Mouse (Mus musculus) limb, embryonic 11.5 days (tissue): ENCODE results near the gene Map2k6. TPM values are rescaled to one million over a fixed set of nuclear protein-coding genes. Genes with fewer than 3 reads are reported as not detected.

Experiments used
- ATAC-seq: fragments of 200-750 bp; cut with Nextera tagmentation; 2 replicates; pipeline ENCODE4 v1.8.0; 2017; ENCODE audit warnings: low read depth; ENCODE audit not compliant: insufficient number of reproducible peaks, low FRiP score, low TSS enrichment
- DNase-seq: peaks from one replicate; pipeline ENCODE4 v3.0.0-alpha.2; 2015; ENCODE audit warnings: low spot score
- H3K27ac ChIP-seq: fragments of 300-500 bp; sonication (generic); replicated peaks from 2 replicates; pipeline ENCODE4 v1.5.1; 2014; ENCODE audit warnings: low read depth, mild to moderate bottlenecking, low read length
- H3K27me3 ChIP-seq: fragments of 300-500 bp; sonication (generic); 2 replicates; pipeline ENCODE4 v1.6.1; 2014; ENCODE audit warnings: mild to moderate bottlenecking, low read length, mixed read lengths; ENCODE audit not compliant: control insufficient read depth, insufficient read depth
- H3K36me3 ChIP-seq: fragments of 300-500 bp; sonication (generic); 2 replicates; pipeline ENCODE4 v1.6.1; 2014; ENCODE audit warnings: mild to moderate bottlenecking, low read length, moderate library complexity, mixed read lengths; ENCODE audit not compliant: control insufficient read depth, insufficient read depth
- H3K4me1 ChIP-seq: fragments of 300-500 bp; sonication (generic); 2 replicates; pipeline ENCODE4 v1.6.1; 2014; ENCODE audit warnings: low read length, mixed read lengths; ENCODE audit not compliant: control insufficient read depth, insufficient read depth
- H3K4me2 ChIP-seq: fragments of 300-500 bp; sonication (generic); 2 replicates; pipeline ENCODE4 v1.6.1; 2014; ENCODE audit warnings: low read depth, mild to moderate bottlenecking, moderate library complexity; ENCODE audit not compliant: severe bottlenecking
- H3K4me3 ChIP-seq: fragments of 300-500 bp; sonication (generic); 2 replicates; pipeline ENCODE4 v1.5.1; 2014; ENCODE audit warnings: low read depth, low read length
- H3K9ac ChIP-seq: fragments of 300-500 bp; sonication (generic); 2 replicates; pipeline ENCODE4 v1.6.1; 2014; ENCODE audit warnings: mild to moderate bottlenecking, low read length
- H3K9me3 ChIP-seq: fragments of 300-500 bp; sonication (generic); 2 replicates; pipeline ENCODE4 v1.6.1; 2016; ENCODE audit warnings: low read length; ENCODE audit not compliant: control insufficient read depth
- WGBS: fragments of 180-500 bp; shearing (Covaris S2); extraction: QIAGEN DNeasy Blood & Tissue Kit; methylation state at CpG from one replicate; pipeline ENCODE4 v1.1.7; 2014; 5-methylcytosine and 5-hydroxymethylcytosine counted together
- polyA plus RNA-seq: library from polyadenylated mRNA; unstranded; fragments of >200 nt; fragmentation: Nextera tagmentation; extraction: Ambion mirVana; gene quantifications from 2 replicates; pipeline ENCODE4 v1.2.1, GENCODE M21; 2014

Gene Map2k6
- polyA plus RNA-seq, 1 experiment from 2014 or later: 58.7 TPM

DNA sequence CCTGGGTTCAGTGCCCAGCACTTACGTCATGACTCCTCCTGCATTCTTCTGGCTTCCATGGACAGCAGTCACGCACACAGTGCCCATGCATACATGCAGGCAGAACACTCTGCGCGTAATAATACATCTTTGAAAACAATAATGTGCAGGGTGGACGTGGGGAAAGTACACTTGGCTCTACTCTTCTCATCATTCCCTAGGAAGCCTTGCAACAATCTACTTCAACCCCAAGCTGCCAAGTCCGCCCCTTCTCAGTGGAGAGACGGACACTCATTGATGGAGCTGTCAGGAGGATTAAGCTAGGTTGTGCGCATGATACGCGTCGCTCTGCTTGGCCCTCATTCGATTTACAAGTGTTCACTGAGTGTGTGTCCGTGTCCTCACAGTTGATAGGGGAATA lies 12.7 kb downstream of the Map2k6 start:
- Histone ChIP-seq H3K9me3 (no peaks in the 10 kb centered on the region), H3K27ac (no peak overlapping the region), H3K4me1 (no peaks in the 10 kb centered on the region), H3K9ac (no peak overlapping the region), H3K4me2 (no peak overlapping the region), H3K4me3 (no peak overlapping the region), H3K27me3 (no peaks in the 10 kb centered on the region), H3K36me3 (no peaks in the 10 kb centered on the region)
- WGBS: 95% methylated on average over 13 of the region's 13 CpGs
- ATAC-seq (no peak), DNase-seq (no peak)

DNA sequence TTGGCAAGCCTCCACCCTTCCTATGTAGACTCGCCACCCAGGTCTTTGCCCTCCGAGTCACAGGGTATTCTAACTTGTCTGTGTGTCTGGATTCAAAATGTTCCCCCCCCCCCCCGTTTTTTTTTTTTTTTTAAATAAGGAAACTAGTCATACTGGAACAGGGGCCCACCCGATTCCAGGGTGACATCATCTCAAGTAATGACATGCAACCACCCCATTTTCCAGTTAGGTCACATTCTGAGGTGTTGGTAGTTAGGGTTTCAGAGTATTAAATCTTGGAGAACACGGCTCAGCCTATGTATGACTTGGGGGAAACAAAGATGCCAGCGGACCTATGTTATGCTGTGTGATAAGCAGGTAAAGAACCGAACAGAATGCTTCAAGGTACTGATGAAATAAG lies 15.3 kb downstream of the Map2k6 start:
- WGBS: 87% methylated on average over 7 of the region's 7 CpGs
- Histone ChIP-seq H3K27ac (no peak overlapping the region), H3K4me2 (no peak overlapping the region), H3K4me3 (no peak overlapping the region), H3K9me3 (no peaks in the 10 kb centered on the region), H3K9ac (no peak overlapping the region), H3K36me3 (no peaks in the 10 kb centered on the region), H3K4me1 (no peaks in the 10 kb centered on the region), H3K27me3 (no peaks in the 10 kb centered on the region)
- DNase-seq: no peak
- no peak for ATAC-seq

DNA sequence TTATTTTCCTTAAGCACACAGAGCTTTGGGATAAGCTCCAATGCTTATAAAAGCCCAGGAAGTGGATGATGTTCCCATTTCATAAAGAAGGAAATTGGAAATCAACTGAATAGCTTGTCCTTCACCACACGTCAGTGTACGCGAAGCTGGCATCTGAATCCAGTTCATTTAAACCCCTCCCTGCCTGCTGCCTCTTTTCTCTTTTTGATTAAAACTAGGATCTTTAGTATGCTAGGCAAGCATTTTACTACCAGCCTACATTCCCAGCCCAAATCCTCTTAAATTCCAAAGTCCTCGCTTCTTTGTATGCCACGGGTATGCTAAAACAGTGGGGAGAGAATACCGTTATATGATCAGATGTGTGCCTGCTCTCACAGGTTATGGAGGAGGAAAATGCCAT lies 17.8 kb downstream of the Map2k6 start:
- Histone ChIP-seq H3K4me2 (no peak overlapping the region), H3K9me3 (no peaks in the 10 kb centered on the region), H3K27ac (no peak overlapping the region), H3K27me3 (no peaks in the 10 kb centered on the region), H3K4me3 (no peak overlapping the region), H3K9ac (no peak overlapping the region), H3K4me1 (no peaks in the 10 kb centered on the region), H3K36me3 (no peaks in the 10 kb centered on the region)
- ATAC-seq: no peak
- WGBS: 91% methylated on average over 6 of the region's 6 CpGs
- no peak for DNase-seq

DNA sequence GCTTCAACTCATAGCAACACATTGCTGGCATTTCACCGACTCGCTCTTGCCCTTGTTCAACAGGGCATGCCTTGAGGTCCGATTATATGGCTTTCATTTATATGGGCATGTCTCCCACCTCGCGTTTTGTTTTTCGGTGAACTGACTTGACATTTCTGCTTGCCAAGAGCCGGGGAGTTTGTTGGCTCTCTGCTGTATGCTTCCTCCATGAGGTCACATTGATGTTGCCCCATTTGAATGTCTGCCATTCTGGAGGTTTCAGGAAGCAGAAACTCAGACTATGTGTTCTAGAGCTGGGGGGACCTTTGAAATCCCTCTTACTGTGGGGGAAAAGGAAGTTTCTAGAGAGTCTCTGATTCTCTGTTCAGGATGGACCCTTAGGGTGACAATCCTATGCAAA lies 21.5 kb downstream of the Map2k6 start:
- 97% methylated on average over 7 of the region's 7 CpGs for WGBS
- H3K4me3 ChIP-seq: no peak overlapping the region

DNA sequence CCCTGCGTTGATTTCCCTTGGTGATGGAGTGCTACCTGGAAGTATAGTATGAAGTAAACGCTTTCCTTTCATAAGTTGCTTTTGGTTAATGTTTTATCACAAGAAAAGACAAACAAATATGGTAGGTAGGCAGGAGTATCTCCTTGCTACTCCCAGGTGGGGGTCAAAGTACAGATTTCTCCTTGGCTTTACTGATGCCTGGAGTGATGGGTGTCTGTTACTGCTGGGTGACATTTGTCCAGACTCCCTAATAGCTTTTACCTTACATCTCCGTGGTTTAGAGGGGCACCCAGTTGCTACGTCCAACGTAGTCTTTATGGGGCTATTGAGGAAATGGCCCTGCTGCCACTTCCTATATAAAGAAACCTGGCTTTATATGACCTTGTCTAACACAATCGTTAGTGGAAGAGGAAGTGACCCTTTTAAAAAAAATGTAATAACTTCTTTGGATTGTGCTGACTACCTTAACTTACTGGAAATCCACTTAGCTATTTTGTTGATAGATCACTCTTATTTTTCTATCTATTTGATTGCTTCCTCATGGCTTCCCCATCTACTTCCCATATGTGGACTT lies 27.7 kb downstream of the Map2k6 start:
- H3K27ac ChIP-seq: no peak overlapping the region
- no peaks in the 10 kb centered on the region for H3K27me3 ChIP-seq
- peaks cover 6% of the 10 kb centered on the region; the same call in 1 of the 2 replicates for H3K4me1 ChIP-seq
- no peak overlapping the region for H3K9ac ChIP-seq
- ATAC-seq (no peak), DNase-seq (no peak)
- no peaks in the 10 kb centered on the region for H3K36me3 ChIP-seq
- H3K9me3 ChIP-seq: no peaks in the 10 kb centered on the region
- H3K4me2 ChIP-seq: no peak overlapping the region
- H3K4me3 ChIP-seq: no peak overlapping the region
- WGBS: 65% methylated on average over 6 of the region's 6 CpGs

More for the DNA sequence above, 21.5 kb downstream of the Map2k6 start:
- no peak overlapping the region for H3K9ac ChIP-seq
- no peaks in the 10 kb centered on the region for H3K36me3 ChIP-seq
- H3K27me3 ChIP-seq: no peaks in the 10 kb centered on the region
- ATAC-seq: no peak
- no peak for DNase-seq
- no peaks in the 10 kb centered on the region for H3K4me1 ChIP-seq
- no peak overlapping the region for H3K4me2 ChIP-seq
- no peak overlapping the region for H3K27ac ChIP-seq
- H3K9me3 ChIP-seq: no peaks in the 10 kb centered on the region

DNA sequence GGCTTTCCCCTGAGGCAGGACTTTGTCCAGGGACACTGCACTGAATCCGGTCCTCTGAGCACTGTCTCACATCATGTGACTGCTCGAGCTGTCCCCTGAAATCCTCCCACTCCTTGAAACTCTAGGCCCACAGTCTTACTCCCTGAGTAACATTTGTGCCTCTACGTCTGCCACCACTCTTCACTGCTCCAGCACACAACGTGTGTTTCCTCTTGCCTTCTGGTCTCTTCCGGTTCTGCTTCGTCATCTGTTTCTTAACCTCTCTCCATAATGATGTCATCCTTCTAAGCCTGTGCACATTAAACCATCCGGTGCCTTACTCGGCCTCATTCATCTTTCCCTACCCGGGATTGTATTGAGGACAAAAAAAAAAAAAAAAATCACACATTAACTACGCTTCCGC lies 28.2 kb downstream of the Map2k6 start:
- Histone ChIP-seq H3K4me1 (peaks cover 6% of the 10 kb centered on the region; the same call in 1 of the 2 replicates), H3K36me3 (no peaks in the 10 kb centered on the region), H3K27ac (no peak overlapping the region), H3K9me3 (no peaks in the 10 kb centered on the region), H3K9ac (no peak overlapping the region), H3K27me3 (no peaks in the 10 kb centered on the region), H3K4me2 (no peak overlapping the region), H3K4me3 (no peak overlapping the region)
- ATAC-seq (no peak), DNase-seq (no peak)
- WGBS: 71% methylated on average over 11 of the region's 11 CpGs

DNA sequence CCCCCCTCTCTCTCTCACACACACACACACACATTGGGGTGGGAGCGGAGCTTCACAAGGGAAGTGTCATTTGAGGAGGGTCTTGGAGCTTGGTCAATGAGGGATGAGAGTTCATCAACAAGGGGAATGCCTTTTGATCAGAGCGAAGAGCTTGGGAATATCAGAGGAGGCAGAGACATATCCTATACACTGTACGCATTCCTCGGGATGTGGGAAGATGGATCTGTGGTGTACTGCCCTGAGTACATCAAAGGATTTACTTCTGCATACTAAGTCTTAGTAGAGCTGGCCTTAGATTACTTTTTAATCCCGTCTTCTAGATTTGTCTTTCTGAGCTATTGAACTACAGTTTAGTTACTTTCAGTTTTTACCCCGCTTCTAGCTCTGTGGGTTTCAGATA lies 30.1 kb downstream of the Map2k6 start:
- no peak overlapping the region for H3K4me3 ChIP-seq
- H3K9me3 ChIP-seq: no peaks in the 10 kb centered on the region
- no peaks in the 10 kb centered on the region for H3K27me3 ChIP-seq
- DNase-seq: no peak
- 90% methylated on average over 6 of the region's 6 CpGs for WGBS
- H3K4me1 ChIP-seq: peaks cover 6% of the 10 kb centered on the region; the same call in 1 of the 2 replicates
- no peak overlapping the region for H3K4me2 ChIP-seq
- H3K27ac ChIP-seq: no peak overlapping the region
- no peaks in the 10 kb centered on the region; the same call in 1 of the 2 replicates for H3K36me3 ChIP-seq
- ATAC-seq: no peak
- no peak overlapping the region for H3K9ac ChIP-seq

DNA sequence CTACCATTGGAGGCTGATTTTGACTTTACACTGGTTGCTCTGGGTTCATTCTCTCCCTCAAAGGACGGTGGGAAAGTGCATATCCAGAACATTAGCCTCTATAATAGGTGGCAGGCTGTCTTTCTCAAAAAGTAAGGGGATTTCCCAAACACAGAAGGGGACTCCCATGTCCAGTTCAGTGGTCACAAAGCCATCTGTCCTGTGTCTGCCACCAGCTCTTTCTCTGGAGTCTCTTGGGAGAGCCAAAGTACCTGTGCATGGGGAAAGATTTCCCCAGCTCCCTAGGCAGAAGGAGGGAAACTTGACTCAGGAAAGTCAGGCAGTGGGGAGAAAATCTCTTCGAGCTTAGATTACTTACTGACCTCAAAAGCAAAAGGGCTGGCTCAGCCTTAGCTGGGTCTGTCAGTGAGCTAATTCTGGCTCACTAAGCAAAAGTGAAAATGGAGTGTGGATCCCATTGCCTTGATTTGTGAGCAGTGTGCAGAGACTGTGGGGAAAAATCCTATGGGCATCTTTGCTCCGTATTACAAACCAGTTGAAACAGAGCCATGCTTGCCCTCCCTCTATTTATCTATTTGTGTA lies 31.0 kb downstream of the Map2k6 start:
- peaks cover 6% of the 10 kb centered on the region; the same call in 1 of the 2 replicates for H3K4me1 ChIP-seq
- no peak overlapping the region for H3K4me3 ChIP-seq
- 79% methylated on average over 3 of the region's 3 CpGs for WGBS
- H3K4me2 ChIP-seq: no peak overlapping the region
- no peak for ATAC-seq
- DNase-seq: no peak
- no peak overlapping the region for H3K9ac ChIP-seq
- no peak overlapping the region for H3K27ac ChIP-seq
- H3K27me3 ChIP-seq: no peaks in the 10 kb centered on the region
- no peaks in the 10 kb centered on the region for H3K9me3 ChIP-seq
- H3K36me3 ChIP-seq: no peaks in the 10 kb centered on the region; the same call in 1 of the 2 replicates
